Mouse (Mus musculus) cerebellum, postnatal 25 days (tissue): ENCODE data around the gene Tnfsf11.

Experiments used
- DNase-seq, 2 experiments: peaks; one replicate each; pipeline ENCODE4 v3.0.0; 2021; ENCODE audit warnings: mixed read lengths in 2 of 2

The Tnfsf11 gene

GRCm38 (mm10) chr14:78287906-78288800 lies 19.7 kb downstream of the Tnfsf11 start:
- DNase-seq = peak in 1 of 2 experiments; percentile 68

GRCm38 (mm10) chr14:78286011-78286548 lies 21.8 kb downstream of the Tnfsf11 start:
- no peak for DNase-seq

- DNase-seq = peak in 1 of 2 experiments; percentile 40
Observed at GRCm38 (mm10) chr14:78282490-78282889, 25.4 kb downstream of the Tnfsf11 start.

GRCm38 (mm10) chr14:78276395-78276930 lies 31.4 kb downstream of the Tnfsf11 start:
- no peak for DNase-seq

GRCm38 (mm10) chr14:78274851-78275250 lies 33.0 kb downstream of the Tnfsf11 start:
- peak; percentile 33 to 44 for DNase-seq

- DNase-seq = no peak
Observed at GRCm38 (mm10) chr14:78274146-78274545, 33.7 kb downstream of the Tnfsf11 start.

GRCm38 (mm10) chr14:78273571-78273970 lies 34.3 kb downstream of the Tnfsf11 start:
- peak in 1 of 2 experiments; percentile 56 for DNase-seq

GRCm38 (mm10) chr14:78264876-78265275 lies 43.0 kb downstream of the Tnfsf11 start:
- DNase-seq = no peak

- no peak for DNase-seq
Observed at GRCm38 (mm10) chr14:78262596-78262995, 45.2 kb downstream of the Tnfsf11 start.

- no peak for DNase-seq
Observed at GRCm38 (mm10) chr14:78261246-78261645, 46.6 kb downstream of the Tnfsf11 start.

- DNase-seq = no peak
Observed at GRCm38 (mm10) chr14:78254017-78254416, 53.8 kb downstream of the Tnfsf11 start.

GRCm38 (mm10) chr14:78246601-78247000 lies 61.2 kb downstream of the Tnfsf11 start:
- DNase-seq = no peak

- no peak for DNase-seq
Observed at GRCm38 (mm10) chr14:78244811-78245210, 63.0 kb downstream of the Tnfsf11 start.

- DNase-seq = no peak
Observed at GRCm38 (mm10) chr14:78239346-78239745, 68.5 kb downstream of the Tnfsf11 start.

GRCm38 (mm10) chr14:78237238-78237637 lies 70.6 kb downstream of the Tnfsf11 start:
- no peak for DNase-seq

- peak in 1 of 2 experiments; percentile 27 for DNase-seq
Observed at GRCm38 (mm10) chr14:78236144-78236543, 71.7 kb downstream of the Tnfsf11 start.

GRCm38 (mm10) chr14:78235296-78235695 lies 72.5 kb downstream of the Tnfsf11 start:
- DNase-seq = no peak

- DNase-seq = no peak
Observed at GRCm38 (mm10) chr14:78229012-78229411, 78.8 kb downstream of the Tnfsf11 start.
